Mouse (Mus musculus): ENCODE data around the gene Nrarp.

GRCm38 (mm10) chr2:25197946-25198345, 17.4 kb downstream of the Nrarp start:
- TF ChIP-seq CTCF (IDR thresholded peaks at IDR 0.05; ENCODE audit: borderline replicate concordance, extremely low read depth, insufficient read depth, insufficient read length), result no peak
- TF ChIP-seq POLR2A (IDR thresholded peaks at IDR 0.05; ENCODE audit: borderline replicate concordance, extremely low read depth, insufficient read depth, insufficient read length, poor library complexity, severe bottlenecking), result no peak
